Mouse (Mus musculus) bone marrow, adult 2 months (tissue): Measurements from ENCODE around the gene Prune1.

Source experiments
- CTCF ChIP-seq: fragments of 200-500 bp; IDR thresholded peaks from 2 replicates; pipeline ENCODE4 v1.5.1; 2011; ENCODE audit warnings: low read length, control low read depth; ENCODE audit not compliant: control insufficient read depth, insufficient read depth
- POLR2A ChIP-seq: fragments of 200-500 bp; IDR thresholded peaks from 2 replicates; pipeline ENCODE4 v1.6.1; 2011; ENCODE audit warnings: low read depth, mild to moderate bottlenecking, control low read depth, low read length, borderline replicate concordance; ENCODE audit not compliant: control insufficient read depth

DNA sequence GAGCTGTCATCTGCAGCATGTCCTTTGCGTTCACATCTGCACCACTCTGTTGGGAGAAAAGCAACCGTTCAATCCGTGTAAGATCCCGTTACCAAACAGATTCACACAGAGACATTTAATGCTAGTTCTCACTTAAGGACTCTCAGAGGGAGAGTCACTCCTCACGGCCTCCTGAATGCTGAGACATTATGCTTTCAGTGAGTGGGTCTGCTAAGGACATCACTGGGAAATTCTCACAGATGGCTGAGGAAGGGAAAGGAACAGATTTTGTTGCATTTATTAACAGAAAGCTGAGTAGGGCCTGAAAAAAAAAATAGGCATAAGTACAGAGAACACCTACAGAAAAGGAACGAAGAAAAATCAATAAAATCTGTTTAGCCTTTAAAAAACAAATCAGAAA lies 78.0 kb downstream of the Prune1 start:
- TF ChIP-seq POLR2A (no peak), CTCF (no peak)
